Mouse (Mus musculus) erythroblast, adult 5-6 weeks (primary cell): ENCODE measurements around the gene Catsperd. TPM values are rescaled to one million over a fixed set of nuclear protein-coding genes. Genes with fewer than 3 reads are reported as not detected.
"Not testable (repeated sequence)": the region's sequence is repeated elsewhere in the genome, so short reads cannot be mapped to it uniquely, and the experiment has no call there.

Experiments used
- ATAC-seq: replicated peaks from 2 replicates; pipeline ENCODE4 v1.8.0; 2016; ENCODE audit warnings: moderate number of reproducible peaks, mild to moderate bottlenecking, moderate TSS enrichment, inconsistent platforms; ENCODE audit not compliant: poor library complexity, low FRiP score, severe bottlenecking
- total RNA-seq, 2 experiments: library from RNA; stranded (forward) in 1 of 2; stranded (reverse) in 1 of 2; fragments of 150-400 nt in 1 of 2; fragments of 200-764, 138-1000 nt in 1 of 2; gene quantifications; 2 replicates each; pipeline versions ENCODE4 v1.2.3 to v1.2.4; 2015 to 2017; ENCODE audit warnings: low replicate concordance in 2 of 2

Gene Catsperd
- total RNA-seq, 2 experiments from 2014 or later, result not detected

- no peak for ATAC-seq
Observed at GRCm38 (mm10) chr17:56611861-56612564, 15.9 kb upstream of the Catsperd start.

DNA sequence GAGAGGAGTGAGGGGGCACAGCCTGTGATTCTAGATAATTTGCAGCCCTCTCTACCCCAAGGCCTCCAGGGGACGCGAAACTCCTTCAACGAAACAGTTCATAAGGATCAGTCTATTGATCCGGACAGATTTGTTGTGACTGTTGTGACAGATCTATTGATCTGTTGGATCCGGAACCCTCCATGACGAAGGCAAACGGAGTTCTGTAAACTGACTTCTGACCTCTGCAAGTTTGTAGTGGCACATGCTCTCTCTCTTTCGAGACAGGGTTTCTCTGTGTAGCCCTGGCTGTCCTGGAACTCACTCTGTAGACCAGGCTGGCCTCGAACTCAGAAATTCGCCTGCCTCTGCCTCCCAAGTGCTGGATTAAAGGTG, 15.4 kb upstream of the Catsperd start:
- ATAC-seq, result not testable (repeated sequence)

DNA sequence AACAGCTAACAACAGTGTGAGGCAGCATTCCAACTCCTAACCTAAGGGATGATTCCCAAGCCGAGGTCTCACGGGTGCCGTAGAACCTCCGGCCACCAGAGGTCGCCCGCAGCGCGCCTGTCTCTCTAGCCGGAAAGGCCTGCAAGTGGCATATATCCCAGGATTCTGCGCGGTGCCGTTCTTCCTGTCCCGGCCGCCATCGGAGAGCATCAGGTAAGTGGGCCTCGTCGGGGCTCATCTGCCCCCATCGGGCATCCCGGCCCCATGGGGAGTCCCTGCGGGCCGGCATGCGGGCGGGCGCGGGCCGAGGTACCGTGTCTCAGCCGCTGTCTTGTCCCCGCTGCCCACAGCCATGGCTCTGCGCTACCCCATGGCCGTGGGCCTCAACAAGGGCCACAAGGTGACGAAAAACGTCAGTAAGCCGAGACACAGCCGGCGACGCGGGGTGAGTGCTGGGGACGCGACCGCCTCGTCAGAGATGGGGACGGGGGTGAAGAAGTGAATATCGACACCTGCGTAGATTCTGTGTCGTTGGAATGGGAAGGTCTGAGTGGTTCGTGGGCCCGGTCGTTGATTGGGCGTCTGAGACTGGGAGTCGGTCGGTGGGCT, 14.6 kb upstream of the Catsperd start, which contains the start of gene Rpl36:
Rpl36 (plus strand) TSS at position 181 of the 609 bp plus-strand sequence.
- ATAC-seq, result peak; percentile 74

DNA sequence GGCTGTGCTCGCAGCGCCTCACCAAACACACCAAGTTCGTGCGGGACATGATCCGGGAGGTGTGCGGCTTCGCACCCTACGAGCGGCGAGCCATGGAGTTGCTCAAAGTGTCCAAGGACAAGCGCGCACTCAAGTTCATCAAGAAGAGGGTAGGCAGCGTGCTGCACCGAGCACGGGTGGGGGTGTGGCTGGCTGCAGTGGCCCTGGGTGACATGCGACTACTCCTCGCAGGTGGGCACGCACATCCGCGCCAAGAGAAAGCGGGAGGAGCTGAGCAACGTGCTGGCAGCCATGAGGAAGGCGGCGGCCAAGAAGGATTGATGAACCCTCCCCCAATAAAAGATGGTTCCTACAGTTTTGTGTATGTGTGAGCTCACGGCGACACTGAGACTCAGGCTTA, 14.1 kb upstream of the Catsperd start:
- ATAC-seq, result not testable (repeated sequence)

DNA sequence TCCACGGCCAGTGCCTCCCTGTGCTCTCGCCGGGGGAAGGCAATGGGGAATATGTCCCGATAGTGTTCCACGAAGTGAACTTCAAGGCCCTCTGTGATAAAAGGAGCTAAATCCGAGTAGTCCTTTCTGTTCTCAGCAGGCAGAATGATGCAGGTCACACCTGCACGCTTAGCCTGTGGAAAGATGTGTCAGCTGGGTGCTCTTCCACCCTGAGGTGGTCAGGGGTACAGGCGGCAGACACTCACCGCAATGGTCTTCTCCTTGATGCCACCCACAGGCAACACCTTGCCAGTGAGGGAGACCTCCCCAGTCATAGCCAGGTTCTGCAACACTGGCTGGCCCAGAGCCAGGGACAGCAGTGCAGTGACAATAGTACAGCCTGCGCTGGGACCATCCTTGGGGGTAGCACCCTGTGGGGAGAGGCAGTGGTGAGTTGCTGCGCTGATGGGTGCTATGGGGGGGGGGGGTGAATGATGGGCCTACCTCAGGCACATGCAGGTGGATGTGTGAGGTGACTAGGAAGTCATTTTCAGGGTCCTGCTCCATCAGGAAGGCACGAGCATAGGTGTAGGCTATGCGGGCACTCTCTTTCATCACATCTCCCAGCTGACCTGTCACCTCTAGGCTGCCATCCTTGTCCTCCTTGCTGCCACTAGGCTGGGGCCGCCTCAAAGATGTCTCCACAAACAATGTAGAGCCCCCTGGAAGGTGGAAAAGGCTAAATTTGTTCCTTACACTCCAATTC, 13.4 kb upstream of the Catsperd start:
- no peak for ATAC-seq

GRCm38 (mm10) chr17:56615136-56615784, 12.7 kb upstream of the Catsperd start:
- no peak for ATAC-seq

- ATAC-seq, result no peak
Observed at GRCm38 (mm10) chr17:56615792-56616191, 12.2 kb upstream of the Catsperd start.

GRCm38 (mm10) chr17:56616725-56617124, 11.2 kb upstream of the Catsperd start:
- ATAC-seq, result no peak

- ATAC-seq, result no peak
Observed at GRCm38 (mm10) chr17:56617628-56618027, 10.3 kb upstream of the Catsperd start.

DNA sequence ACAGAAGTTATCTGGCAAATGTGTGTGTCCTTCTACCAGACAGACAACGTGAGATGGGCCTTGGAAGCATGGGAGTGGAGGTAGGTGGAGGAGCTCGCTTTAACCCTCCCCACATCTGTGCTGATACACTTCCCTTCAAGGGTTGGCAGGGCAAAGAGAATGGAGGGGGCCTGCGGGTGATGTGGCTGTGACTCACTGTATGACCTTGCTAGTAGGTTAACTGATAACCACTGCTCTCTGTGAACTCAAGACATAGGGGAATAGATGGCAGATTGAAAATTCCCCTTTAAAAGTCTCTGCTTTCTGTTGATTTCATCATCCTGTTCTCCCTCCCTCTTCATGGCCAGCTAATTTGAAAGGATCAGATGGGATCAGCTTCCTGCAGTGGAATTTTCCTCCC, 2.4 kb upstream of the Catsperd start:
- no peak for ATAC-seq

- 0 out of 2 replicates have a peak, but pooled peaks have one; percentile 3 for ATAC-seq
Observed at GRCm38 (mm10) chr17:56626260-56626659, 1.7 kb upstream of the Catsperd start.

DNA sequence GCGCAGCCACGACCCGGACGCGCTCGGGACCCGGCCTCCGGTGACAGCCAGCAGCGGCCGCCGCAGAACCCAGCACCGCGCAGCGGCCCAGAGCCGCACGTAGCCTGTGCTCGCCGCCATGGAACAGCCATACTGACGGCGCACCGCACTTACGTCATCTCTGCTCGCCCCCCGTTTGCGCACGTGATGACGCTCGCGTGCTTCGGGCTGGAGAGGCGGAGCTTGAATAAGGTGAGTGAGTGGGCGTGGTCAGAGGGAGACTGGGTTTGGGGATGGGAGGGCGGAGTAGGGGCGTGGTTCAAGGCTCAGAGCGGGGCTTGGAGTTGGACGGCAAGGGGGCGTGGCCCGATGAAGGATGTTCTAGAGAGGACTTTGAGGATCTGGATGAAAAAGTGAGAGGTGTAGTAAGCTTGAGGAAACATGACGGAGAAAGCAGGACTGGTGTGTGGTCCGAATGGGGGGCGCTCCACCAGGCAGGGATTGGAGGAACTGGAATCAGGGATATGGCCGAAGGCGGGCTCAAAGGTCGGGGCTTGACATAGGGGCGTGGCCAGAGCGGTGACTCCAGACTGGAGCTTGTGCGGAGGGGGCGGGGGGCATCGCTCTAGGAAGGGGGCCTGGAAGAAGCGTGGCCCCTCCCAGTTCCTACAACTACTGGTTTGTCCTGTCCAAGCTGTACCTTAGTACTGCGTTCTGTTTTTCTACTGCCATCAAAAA, 1.0 kb upstream of the Catsperd start, which contains the start of gene Lonp1:
Lonp1 (minus strand) TSS at position 134 of the 717 bp plus-strand sequence.
- ATAC-seq, result peak; percentile 95

- not testable (repeated sequence) for ATAC-seq
Observed at GRCm38 (mm10) chr17:56629800-56630781, 2.1 kb downstream of the Catsperd start.

GRCm38 (mm10) chr17:56631807-56632206, 3.9 kb downstream of the Catsperd start:
- no peak for ATAC-seq

- no peak for ATAC-seq
Observed at GRCm38 (mm10) chr17:56634023-56634422, 6.1 kb downstream of the Catsperd start.

DNA sequence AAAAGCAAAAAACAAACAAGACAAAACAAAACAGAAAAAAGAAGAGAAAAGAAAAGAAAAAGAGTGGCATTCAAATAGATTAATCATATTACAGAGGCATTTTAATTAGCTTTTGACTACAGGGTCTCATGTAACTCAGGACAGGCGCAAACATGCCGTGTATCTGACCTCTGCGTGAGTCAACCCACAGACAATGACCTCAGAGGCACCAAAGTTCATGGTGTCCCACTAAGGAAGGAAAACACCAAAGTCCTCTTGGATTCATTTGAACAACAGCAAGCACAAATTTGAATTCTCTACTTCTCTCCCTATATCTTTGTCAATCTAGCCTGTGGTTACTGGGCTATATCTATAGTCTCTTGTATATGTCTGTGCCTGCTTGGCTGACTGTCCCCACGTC, 15.3 kb downstream of the Catsperd start:
- ATAC-seq, result no peak

GRCm38 (mm10) chr17:56647546-56647945, 19.6 kb downstream of the Catsperd start:
- ATAC-seq, result no peak

DNA sequence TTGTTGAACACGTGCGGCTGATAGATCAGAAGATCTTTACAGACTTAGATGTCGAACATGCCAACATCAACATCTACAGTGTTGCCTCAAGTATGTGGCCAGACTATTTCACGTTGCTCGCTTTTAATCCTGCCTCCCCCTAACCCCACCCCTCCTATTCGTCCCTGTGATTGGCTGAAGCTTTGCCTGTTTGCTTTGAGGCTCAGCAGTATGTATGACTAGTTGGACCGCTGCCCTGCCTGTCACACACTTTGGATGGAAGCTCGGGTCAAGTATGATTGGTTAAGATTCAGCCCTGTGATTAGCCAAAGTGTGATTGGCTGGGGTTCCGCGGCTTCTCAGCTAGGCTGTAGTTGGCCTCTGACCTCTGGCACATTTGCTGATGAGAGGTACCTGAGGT, 23.9 kb downstream of the Catsperd start:
- ATAC-seq, result no peak
